Mouse (Mus musculus) kidney, embryonic 16.5 days (tissue): ENCODE data around the gene C4b. TPM values are rescaled to one million over a fixed set of nuclear protein-coding genes. Genes with fewer than 3 reads are reported as not detected.
"Not testable (repeated sequence)": the region's sequence is repeated elsewhere in the genome, so short reads cannot be mapped to it uniquely, and the experiment has no call there.

Source experiments
- ATAC-seq: fragments of 200-750 bp; cut with Nextera tagmentation; 2 replicates; pipeline ENCODE4 v1.8.0; 2017; ENCODE audit warnings: moderate TSS enrichment; ENCODE audit not compliant: low FRiP score, low TSS enrichment
- H3K27ac ChIP-seq: fragments of 300-500 bp; sonication (generic); 2 replicates; pipeline ENCODE4 v1.5.1; 2014; ENCODE audit warnings: low read length
- H3K27me3 ChIP-seq: fragments of 300-500 bp; sonication (generic); 2 replicates; pipeline ENCODE4 v1.6.1; 2014; ENCODE audit warnings: low read length, control low read depth, mixed read lengths; ENCODE audit not compliant: insufficient read depth
- H3K36me3 ChIP-seq: fragments of 300-500 bp; sonication (generic); 2 replicates; pipeline ENCODE4 v1.6.1; 2014; ENCODE audit warnings: low read length, control low read depth, mixed read lengths; ENCODE audit not compliant: insufficient read depth
- H3K4me1 ChIP-seq: fragments of 300-500 bp; sonication (generic); 2 replicates; pipeline ENCODE4 v1.6.1; 2014; ENCODE audit warnings: low read length, control low read depth, mixed read lengths; ENCODE audit not compliant: insufficient read depth
- H3K4me2 ChIP-seq: fragments of 300-500 bp; sonication (generic); replicated peaks from 2 replicates; pipeline ENCODE4 v1.6.1; 2014; ENCODE audit warnings: low read depth, low read length
- H3K4me3 ChIP-seq: fragments of 300-500 bp; sonication (generic); 2 replicates; pipeline ENCODE4 v1.5.1; 2014; ENCODE audit warnings: mild to moderate bottlenecking, low read length
- H3K9ac ChIP-seq: fragments of 300-500 bp; sonication (generic); replicated peaks from 2 replicates; pipeline ENCODE4 v1.6.1; 2014; ENCODE audit warnings: low read length
- H3K9me3 ChIP-seq: fragments of 300-500 bp; sonication (generic); 2 replicates; pipeline ENCODE4 v1.6.1; 2016; ENCODE audit warnings: low read length, control low read depth
- WGBS: fragments of 180-500 bp; shearing (Covaris S2); extraction: QIAGEN DNeasy Blood & Tissue Kit; methylation state at CpG from one replicate; pipeline ENCODE4 v1.1.7; 2014; 5-methylcytosine and 5-hydroxymethylcytosine counted together
- polyA plus RNA-seq: library from polyadenylated mRNA; unstranded; fragments of >200 nt; fragmentation: Nextera tagmentation; extraction: Ambion mirVana; gene quantifications from 2 replicates; pipeline ENCODE4 v1.2.1, GENCODE M21; 2015

C4b gene
- polyA plus RNA-seq = 0.78 and 1.5 TPM in 2 replicates

DNA sequence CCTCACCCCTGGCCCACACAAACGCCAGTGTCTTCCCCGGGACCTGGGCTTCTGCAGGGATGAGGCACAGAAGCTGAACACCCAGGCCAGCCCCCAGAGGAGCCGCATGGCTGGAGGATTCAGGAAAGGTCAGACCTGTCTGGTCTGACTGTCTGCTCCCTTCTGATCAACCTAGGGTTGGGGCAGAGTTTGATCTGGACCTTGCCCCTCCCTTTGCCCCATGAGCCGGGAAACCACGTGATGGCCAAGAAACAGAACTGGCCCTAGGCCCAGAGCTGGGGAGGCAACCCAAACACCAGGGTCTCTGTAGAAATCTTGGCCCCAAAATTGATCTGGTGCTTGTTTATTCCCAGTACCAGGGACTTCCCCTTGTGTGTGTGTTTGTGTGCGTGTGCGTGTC is at the start of gene C4b:
Gene C4b (minus strand): TSS at position 164 of the 400 bp plus-strand sequence.
- Histone ChIP-seq H3K9ac (no peak within 1 kb of the TSS), H3K4me3 (no peak within 1 kb of the TSS), H3K4me1 (no peaks in the 10 kb centered on the region), H3K9me3 (peaks cover 5% of the 10 kb centered on the region; the same call in 1 of the 2 replicates), H3K4me2 (no peak within 1 kb of the TSS), H3K27me3 (no peaks in the 10 kb centered on the region), H3K36me3 (no peaks in the 10 kb centered on the region), H3K27ac (no peak within 1 kb of the TSS)
- no peak for ATAC-seq
- WGBS = 84% methylated on average over 7 of the region's 7 CpGs

DNA sequence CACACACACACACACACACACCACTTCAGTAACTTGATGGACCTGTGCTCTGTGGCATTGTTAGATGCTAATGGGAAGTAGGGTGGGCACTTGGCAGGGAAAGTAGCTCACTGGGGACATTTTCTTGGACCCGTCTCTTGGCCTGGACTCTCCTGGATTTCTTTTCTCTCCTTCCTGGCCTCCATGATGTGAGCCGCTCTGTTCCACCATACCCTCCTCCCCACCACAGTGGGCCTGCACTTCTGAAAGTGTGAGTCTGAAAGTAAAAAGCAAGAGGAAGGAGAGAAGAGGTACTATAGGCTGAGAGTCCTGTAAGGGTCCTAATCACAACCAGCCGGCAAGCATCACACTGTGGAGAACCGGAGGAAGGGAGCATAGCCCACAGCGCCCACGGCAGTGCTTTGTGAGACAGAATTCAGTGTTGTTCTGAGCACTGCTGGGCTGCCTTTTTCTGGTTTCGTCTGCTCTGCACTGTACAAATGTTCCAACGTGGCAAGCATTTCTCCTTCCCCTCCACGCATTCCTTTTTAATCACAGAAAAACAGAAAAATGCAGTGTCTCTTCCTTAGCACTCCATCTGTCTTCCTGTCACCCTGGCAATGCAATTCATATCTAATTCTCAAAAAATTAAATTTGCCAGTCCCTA is 34.1 kb upstream of the C4b start:
- no peaks in the 10 kb centered on the region for H3K4me1 ChIP-seq
- peaks cover 7% of the 10 kb centered on the region for H3K9me3 ChIP-seq
- 69% methylated on average over 9 of the region's 9 CpGs for WGBS
- no peak overlapping the region for H3K4me3 ChIP-seq
- no peaks in the 10 kb centered on the region for H3K27me3 ChIP-seq
- no peak overlapping the region for H3K9ac ChIP-seq
- H3K36me3 ChIP-seq = no peaks in the 10 kb centered on the region
- H3K27ac ChIP-seq = no peak overlapping the region
- ATAC-seq = no peak
- no peak overlapping the region for H3K4me2 ChIP-seq

DNA sequence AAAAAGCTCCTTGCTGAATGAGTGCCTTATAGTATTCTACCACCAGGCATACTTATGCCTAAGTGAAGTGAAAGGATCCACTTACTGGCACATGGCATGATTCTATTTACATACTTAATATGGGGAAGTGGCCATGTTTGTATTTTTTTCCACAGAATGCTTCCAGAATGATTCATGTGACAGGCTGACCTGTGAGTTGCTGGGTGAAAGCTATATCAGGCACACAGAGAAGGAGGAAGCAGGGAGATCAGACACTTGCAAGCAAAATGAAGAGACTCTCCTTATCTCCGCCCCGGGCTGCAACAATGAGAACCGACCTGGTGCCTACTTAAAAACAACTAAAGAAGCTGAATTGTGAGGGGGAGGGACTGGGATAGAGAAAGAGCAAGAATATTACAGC is 17.8 kb upstream of the C4b start:
- H3K27ac ChIP-seq = no peak overlapping the region
- no peak overlapping the region for H3K4me2 ChIP-seq
- no peaks in the 10 kb centered on the region for H3K4me1 ChIP-seq
- H3K9me3 ChIP-seq = no peaks in the 10 kb centered on the region; the same call in 1 of the 2 replicates
- no peaks in the 10 kb centered on the region for H3K36me3 ChIP-seq
- H3K4me3 ChIP-seq = no peak overlapping the region
- no peak for ATAC-seq
- no peak overlapping the region for H3K9ac ChIP-seq
- WGBS = 74% methylated on average over 3 of the region's 3 CpGs
- no peaks in the 10 kb centered on the region for H3K27me3 ChIP-seq

DNA sequence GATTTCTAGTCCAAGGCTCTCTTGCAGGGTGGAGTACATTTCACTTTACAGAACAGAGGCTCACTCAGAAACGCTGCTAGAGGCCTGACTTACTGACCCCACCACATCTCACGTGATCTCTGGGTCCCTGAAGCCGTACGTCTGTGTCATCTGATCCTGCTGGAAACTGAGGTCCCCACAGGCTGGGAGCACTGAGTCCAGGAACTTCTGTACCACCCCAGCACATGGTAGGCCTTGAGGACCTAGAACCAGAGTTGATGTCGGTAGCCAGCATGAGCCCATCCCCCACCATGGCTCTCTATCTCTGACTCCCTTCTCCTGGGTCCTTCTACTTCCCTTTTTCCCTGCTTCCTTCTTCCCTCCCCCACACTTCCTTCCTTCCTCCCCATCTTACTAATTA is 2.8 kb upstream of the C4b start:
- Histone ChIP-seq H3K36me3 (no peaks in the 10 kb centered on the region), H3K4me1 (no peaks in the 10 kb centered on the region), H3K4me2 (no peak overlapping the region), H3K27me3 (no peaks in the 10 kb centered on the region), H3K9me3 (peaks cover 12% of the 10 kb centered on the region; the same call in 1 of the 2 replicates), H3K27ac (no peak overlapping the region), H3K4me3 (no peak overlapping the region), H3K9ac (no peak overlapping the region)
- 57% methylated on average over 5 of the region's 5 CpGs for WGBS
- ATAC-seq = no peak

DNA sequence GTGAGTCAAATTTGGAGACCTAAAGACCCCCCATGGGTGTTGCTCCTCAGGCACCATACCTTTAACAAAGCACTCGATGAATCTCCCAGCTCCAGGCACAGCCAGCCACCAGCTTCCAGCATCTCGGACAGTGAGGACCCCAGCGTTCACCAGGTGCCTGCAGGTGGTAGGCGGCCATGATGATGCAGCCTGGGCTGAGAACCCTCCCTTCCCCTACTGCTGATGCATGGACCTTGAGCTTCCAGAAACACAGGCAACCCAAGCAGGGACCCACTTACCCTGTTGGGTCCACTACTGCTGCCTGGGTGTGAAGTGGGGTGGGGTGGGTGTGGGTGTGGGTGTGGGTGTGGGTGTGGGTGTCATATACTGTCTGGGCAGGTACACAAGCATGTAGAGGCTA is 1.5 kb upstream of the C4b start:
- H3K9ac ChIP-seq, H3K27me3 ChIP-seq, H3K27ac ChIP-seq, ATAC-seq, H3K36me3 ChIP-seq, H3K4me2 ChIP-seq, H3K4me3 ChIP-seq, H3K4me1 ChIP-seq: not testable (repeated sequence)
- peaks cover 12% of the 10 kb centered on the region; the same call in 1 of the 2 replicates for H3K9me3 ChIP-seq
- WGBS = 90% methylated on average over 4 of the region's 4 CpGs

DNA sequence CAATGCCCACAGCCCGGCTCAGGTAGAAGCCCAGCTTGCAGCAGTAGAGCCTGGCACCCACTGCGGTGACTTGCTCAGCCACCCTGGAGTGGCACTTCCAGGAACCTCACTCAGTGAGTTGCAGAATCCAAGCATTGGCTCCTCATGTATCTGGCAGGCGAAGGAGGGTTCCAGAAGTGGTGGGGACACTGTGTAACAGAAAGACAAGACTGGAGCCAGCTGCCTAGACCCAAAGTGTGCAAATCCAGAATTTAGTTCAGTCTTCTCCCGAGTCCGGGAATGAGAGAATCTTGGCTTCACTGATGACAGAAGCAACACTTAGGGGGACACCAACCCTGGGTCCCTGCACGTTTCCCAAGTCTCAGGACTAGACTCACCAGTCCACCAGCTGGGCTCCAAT is 929 bp upstream of the C4b start:
- WGBS = 94% methylated on average over 6 of the region's 6 CpGs
- not testable (repeated sequence) for H3K4me1 ChIP-seq, H3K4me3 ChIP-seq, H3K4me2 ChIP-seq, H3K27ac ChIP-seq, H3K9ac ChIP-seq, H3K27me3 ChIP-seq, ATAC-seq, H3K36me3 ChIP-seq
- peaks cover 12% of the 10 kb centered on the region; the same call in 1 of the 2 replicates for H3K9me3 ChIP-seq

DNA sequence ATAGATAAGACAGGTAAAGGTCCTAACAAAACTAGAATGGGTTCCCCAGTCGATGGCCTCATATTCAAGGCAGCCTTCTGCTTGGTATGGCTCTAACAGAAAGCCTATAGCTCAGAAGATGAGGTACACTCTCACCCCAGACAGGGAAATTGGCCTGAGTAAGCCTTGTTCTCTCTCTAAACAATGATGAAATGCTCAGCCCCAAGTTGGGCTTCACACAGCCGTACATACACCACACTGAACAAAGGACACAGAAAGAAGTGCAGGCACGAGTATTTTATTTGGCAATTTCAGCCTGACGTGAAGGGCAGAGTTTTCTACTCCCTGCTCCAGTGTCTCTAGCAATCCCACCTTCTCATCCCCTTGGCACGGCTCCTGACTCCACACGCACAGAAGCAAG is 524 bp upstream of the C4b start:
- H3K27ac ChIP-seq = no peak overlapping the region
- H3K4me1 ChIP-seq = no peaks in the 10 kb centered on the region
- H3K9ac ChIP-seq = no peak overlapping the region
- ATAC-seq = no peak
- WGBS = 85% methylated on average over 6 of the region's 6 CpGs
- H3K4me2 ChIP-seq = no peak overlapping the region
- no peak overlapping the region for H3K4me3 ChIP-seq
- no peaks in the 10 kb centered on the region for H3K27me3 ChIP-seq
- no peaks in the 10 kb centered on the region for H3K36me3 ChIP-seq
- peaks cover 9% of the 10 kb centered on the region; the same call in 1 of the 2 replicates for H3K9me3 ChIP-seq

DNA sequence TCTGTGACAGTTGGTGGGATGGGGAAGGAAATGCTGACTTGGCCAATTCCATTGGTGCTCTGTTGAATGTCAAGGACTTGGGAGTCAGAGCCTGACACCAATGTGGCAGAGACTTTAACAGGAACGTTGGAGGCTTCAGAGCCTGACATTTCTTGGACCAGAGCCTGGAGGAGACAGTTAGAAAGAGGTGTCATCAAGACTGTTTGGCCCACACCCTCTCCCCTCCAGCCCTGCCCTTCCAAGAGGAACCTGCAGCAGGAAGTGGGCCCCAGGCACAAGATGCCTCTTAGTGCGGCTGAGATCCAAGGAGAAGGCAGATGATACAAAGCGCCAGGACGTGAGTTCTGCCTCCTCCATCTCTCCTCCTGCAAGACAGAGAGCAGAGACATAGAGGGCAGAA is 3.4 kb downstream of the C4b start:
- Histone ChIP-seq H3K4me3 (no peak overlapping the region), H3K9me3 (no peaks in the 10 kb centered on the region), H3K27ac (no peak overlapping the region), H3K27me3 (no peaks in the 10 kb centered on the region), H3K36me3 (no peaks in the 10 kb centered on the region), H3K4me2 (no peak overlapping the region), H3K4me1 (no peaks in the 10 kb centered on the region), H3K9ac (no peak overlapping the region)
- WGBS = 70% methylated on average over 4 of the region's 4 CpGs
- no peak for ATAC-seq

DNA sequence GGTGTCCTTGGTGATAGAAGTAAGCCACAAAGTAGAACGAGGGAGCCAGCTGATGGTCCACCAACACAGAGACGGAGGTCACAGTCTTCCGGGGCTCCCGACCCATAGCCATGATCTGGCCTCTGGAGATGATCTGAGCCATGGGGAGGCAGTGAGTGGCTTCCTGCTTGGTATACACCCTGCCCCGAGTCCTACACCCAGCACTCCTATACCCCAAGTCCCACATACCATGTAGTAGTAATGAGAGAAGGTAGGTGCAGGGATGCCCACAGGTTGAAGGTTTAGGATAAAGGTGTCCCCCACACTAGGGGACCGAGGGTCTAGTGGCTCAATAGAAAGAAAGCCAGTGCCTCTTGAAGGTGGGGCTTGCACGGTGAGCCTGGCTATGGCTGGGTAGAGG is 4.0 kb downstream of the C4b start:
- not testable (repeated sequence) for ATAC-seq, H3K4me3 ChIP-seq, H3K27me3 ChIP-seq, H3K9me3 ChIP-seq, H3K4me1 ChIP-seq, H3K36me3 ChIP-seq, H3K9ac ChIP-seq, H3K4me2 ChIP-seq, H3K27ac ChIP-seq
- 89% methylated on average over 7 of the region's 7 CpGs for WGBS

DNA sequence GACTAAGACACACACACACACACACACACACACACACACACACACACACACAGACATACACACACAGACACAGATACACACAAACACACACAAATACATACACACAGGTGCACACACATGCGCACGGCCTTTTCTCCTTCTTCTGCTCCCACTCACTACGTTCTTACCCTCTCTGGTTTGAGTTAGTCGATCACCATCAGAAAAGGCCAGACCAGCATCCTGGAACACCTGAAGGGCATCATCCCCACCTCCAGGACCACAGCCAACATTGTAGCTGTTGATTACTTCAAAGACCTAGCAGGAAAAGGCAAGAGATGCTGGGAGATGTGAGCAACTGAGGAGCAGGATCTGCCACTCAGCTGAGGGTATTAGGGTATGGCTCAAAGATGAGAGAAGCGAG is 6.2 kb downstream of the C4b start:
- WGBS = 88% methylated on average over 5 of the region's 5 CpGs
- not testable (repeated sequence) for ATAC-seq

More for the DNA sequence above, 6.2 kb downstream of the C4b start:
- H3K27ac ChIP-seq, H3K9ac ChIP-seq, H3K27me3 ChIP-seq, H3K36me3 ChIP-seq, H3K4me2 ChIP-seq, H3K4me3 ChIP-seq, H3K9me3 ChIP-seq, H3K4me1 ChIP-seq: not testable (repeated sequence)
